Mouse (Mus musculus) forebrain, embryonic 10.5 days (tissue): ENCODE data around the gene Slc7a5. TPM values are rescaled to one million over a fixed set of nuclear protein-coding genes. Genes with fewer than 3 reads are reported as not detected.

ENCODE experiments used
- polyA plus RNA-seq: library from polyadenylated mRNA; unstranded; fragments of >200 nt; fragmentation: Nextera tagmentation; extraction: Ambion mirVana; gene quantifications from 2 replicates; pipeline ENCODE4 v1.2.1, GENCODE M21; 2016

Gene Slc7a5
- polyA plus RNA-seq, 1 experiment from 2014 or later: 30.5 TPM

Other genes with a start within 250 kb of the Slc7a5 start
- 5.6 and 7.7 TPM in 2 replicates for gene Jph3, start 178.1 kb downstream of the Slc7a5 start, polyA plus RNA-seq
- gene Klhdc4, start 78.1 kb downstream of the Slc7a5 start, polyA plus RNA-seq: 74.4 and 76.8 TPM in 2 replicates
- not detected in 2 replicates for gene Car5a, start 37.2 kb upstream of the Slc7a5 start, polyA plus RNA-seq
- 44.1 and 56.4 TPM in 2 replicates for gene Banp, start 42.1 kb upstream of the Slc7a5 start, polyA plus RNA-seq